Mouse (Mus musculus): Measurements from ENCODE around the gene Sox2. TPM values are rescaled to one million over a fixed set of nuclear protein-coding genes. Genes with fewer than 3 reads are reported as not detected.

The Sox2 gene
- total RNA-seq, 2 experiments from 2014 or later, result 55.8 to 59.3 TPM

DNA sequence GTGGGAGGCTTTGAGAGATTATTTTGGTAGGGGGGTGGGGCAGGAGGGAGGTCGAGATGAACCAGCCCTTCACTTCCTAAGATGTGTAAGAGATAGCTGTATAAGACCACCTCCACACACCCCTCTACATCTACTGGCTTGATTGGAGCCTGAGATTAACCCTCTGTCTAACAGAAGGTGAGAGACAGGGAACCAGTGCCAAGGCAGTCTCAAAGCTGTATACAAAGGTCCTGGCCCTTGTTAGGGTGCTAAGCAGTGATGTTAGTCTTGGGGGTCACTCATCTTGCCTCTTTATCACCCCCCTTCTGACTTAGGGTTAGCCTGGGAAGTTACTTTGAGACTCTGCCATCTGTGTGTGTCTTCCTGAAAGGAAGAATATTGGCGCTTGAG lies 7.5 kb downstream of the Sox2 start:
- intact Hi-C loops (cut with DNase I), result loop anchor here (5.0 kb wide), 1 partner anchor 685 kb away; no protein-coding TSS in a partner anchor
- no peak for DNase-seq

- intact Hi-C loops (cut with DNase I), result loop anchor here (5.0 kb wide), 1 partner anchor 684 kb away; no protein-coding TSS in a partner anchor
- DNase-seq, result no peak
These were observed 8.2 kb downstream of the Sox2 start for GRCm38 (mm10) chr3:34658241-34658965.

DNA sequence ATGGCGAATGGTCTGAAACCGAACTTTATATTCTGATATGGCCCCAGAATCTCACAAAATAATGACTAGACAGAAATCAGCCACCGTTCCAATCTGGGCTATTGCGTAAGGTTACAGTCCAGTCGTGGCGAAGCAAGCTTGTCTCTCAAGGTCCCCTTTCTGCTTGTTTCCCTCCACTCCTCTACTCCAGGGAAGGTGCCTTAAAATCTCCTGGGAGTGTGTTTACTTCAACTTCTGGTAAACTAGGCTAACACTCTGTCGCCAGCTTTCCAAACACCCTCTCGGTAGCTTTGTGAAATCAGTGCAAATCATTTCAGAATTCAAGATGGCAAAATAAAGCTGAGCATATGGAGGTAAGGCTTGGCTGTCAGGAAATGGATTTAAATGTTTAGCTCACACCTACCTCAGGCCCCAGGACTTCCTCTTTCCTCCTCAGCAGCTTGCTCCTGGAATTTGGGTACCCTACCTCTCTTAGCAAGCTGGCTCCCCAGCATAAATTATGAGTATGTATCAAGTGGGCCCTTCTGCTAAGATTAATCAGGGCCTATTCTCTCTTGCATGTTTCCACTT lies 8.8 kb downstream of the Sox2 start:
- intact Hi-C loops (cut with DNase I), result loop anchor here (5.0 kb wide), 1 partner anchor 683 kb away; no protein-coding TSS in a partner anchor
- DNase-seq, result no peak

DNA sequence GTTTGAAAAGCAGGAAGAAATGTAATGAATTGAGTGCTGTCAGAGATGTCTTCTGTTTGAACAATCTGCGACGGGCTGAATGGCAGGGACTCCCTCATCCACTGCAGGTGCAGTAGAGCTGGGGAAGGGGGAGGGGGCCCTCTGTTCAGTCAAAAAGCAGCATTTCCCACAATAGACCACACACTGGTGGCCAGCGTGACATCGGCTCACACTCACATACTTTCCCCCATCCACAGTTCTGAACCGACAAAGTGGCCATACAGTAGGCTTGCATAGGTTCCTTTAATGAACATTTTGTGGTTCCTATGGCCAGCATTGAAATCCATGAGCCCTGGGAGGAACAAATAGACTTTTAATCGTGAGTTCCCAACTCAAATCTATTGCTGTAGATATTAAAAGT lies 9.7 kb downstream of the Sox2 start:
- intact Hi-C loops (cut with DNase I), result loop anchor here (5.0 kb wide), 3 partner anchors 437 to 822 kb away; no protein-coding TSS in a partner anchor
- peak; percentile 46 for DNase-seq

DNA sequence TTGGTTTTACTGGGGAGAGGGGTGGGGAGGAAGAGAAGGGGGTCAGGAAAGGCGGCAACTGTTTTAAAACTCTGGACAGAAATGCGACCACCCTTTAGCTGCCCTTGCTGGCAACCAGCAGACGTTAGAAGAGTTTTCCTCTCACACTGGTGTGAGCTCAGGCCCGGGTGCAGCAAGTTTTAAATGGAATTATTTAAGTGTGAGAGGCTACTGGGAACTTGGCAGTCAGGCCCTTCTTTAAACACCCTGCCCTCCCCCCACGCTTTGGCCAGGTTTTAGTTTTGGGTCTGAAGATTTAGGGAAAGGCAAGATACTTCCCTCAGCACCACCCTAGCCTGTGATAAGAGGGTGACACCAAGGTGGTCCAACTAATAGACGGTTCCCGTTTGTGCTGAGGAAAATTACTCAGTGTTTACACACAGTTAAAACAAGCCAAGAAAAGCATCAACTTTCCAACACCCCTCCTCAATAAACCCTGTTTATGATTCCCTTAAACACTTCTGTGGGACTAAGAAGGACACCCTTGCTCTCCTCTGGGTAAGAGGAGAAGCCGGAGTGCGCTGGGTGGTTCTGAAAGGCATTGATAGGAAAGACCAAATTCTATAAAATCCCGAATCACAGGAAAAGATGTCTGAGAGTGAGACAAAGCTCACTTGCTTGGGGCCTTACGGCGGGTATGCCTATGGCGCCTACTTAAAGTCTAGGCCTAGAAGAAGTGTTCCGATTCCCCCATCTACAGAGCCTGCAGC lies 10.5 kb downstream of the Sox2 start:
- intact Hi-C loops (cut with DNase I), result loop anchor here (5.0 kb wide), 2 partner anchors 437 to 822 kb away; no protein-coding TSS in a partner anchor
- no peak for DNase-seq

DNA sequence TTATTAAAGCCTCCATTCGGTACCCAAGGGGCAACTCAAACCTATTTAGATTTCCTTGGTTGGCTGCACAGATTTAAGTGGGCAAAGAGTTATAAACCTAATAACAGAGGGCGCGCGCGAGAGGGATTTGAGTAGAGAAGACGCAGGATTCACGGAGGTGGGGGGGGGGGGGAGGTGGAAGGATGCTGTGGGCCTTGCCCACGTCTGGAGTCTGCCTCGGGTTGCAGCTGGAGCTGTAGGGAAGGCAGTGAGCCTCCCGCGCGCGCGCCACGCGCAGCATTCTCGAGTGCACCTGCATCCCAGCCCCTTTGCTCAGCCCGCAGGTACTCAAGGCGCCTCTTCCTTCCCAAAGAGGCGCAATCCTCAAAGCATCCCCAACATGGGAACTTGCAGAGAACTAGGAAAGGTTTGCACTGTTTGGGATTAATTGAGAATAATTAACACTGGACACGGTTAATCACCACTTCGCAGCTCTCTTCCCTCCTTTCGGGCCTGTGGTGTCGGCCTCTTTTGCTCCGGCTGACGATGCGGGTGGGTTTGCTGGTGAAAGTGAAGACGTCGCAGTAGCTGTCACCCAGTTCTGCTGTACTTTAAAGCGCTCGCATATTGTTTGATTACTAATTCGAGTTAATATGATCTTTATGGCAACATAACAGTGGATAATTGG lies 11.3 kb downstream of the Sox2 start:
- DNase-seq, result no peak
- intact Hi-C loops (cut with DNase I), result loop anchor here (5.0 kb wide), 2 partner anchors 436 to 821 kb away; no protein-coding TSS in a partner anchor

DNA sequence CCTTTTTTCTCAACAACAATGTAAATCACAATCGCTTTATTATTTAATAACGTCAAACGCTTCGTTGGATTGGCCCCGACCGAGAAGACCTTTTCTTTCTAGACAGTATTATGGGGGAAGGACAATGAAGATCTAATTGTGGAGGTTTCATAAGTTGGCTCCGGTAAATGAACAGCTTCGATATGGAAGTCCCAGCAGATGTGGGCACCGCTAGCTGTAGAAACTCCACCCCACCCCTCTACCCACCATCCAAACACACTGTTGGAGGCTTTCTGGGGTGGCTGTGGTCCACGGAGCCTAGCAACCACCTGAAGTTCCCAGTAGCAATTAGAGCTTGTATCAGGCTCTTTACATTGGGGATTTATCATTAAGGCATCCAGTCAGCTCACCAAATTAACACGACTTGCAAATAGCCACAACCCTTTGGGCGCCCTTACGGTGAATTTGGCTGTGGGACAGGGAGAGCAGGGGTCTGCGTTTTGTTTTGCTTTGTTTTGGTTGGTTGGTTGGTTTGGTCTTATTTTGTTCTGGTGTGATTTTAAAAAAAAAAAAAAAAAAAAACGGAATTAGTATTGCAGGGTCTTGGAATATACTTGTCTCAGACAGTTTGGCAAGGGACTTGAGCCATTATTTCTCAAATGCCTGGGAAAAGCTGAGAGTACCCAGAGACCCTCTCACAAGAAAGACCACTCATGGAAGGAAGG lies 12.0 kb downstream of the Sox2 start:
- intact Hi-C loops (cut with DNase I), result loop anchor here (5.0 kb wide), 2 partner anchors 435 to 820 kb away; no protein-coding TSS in a partner anchor
- DNase-seq, result no peak

DNA sequence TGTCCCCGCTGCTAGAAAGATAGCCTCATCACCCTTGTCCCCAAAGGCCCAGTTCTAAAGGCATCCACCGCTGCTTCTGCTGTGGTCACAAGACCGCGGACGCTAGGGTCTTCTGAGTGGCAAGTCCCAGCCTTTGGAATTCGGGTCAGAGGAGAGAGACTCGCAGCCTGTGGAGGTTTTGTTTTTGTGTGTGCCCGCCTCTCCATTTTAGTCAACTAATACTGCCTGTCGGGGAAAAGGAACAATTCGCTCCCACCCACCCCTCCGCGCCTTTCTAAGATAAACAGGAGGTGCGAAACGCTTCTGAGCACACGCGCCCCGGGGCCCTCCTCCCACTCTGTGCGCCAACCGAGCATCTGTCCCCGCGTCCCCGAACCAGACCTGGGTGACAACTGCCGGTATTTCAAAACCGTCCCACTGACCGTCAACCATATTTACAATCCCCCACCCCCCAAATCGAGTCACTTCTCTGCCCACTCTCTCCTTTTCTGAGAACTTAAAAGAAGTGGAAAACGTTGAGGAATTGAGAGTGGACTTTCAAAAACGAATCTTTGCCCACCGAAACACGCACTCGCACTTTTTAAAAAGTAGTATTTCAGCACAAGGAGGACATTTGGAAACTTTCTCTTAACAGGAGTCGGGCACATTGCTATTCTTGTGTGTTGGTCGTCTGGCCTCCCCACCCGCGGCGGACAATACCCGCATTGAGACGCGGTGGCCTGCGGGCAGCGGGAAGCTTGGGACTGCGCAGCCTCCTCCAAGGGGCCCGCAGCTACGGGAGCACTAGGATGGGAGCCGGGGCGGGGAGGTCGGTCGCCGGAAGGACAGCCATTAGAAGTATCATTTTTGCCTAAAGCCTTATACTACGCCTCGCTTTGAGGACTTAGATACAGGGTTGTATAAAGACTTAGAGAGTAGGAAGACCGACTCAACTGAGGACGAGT lies 12.8 kb downstream of the Sox2 start:
- intact Hi-C loops (cut with DNase I), result loop anchor here (5.0 kb wide), 2 partner anchors 434 to 819 kb away; no protein-coding TSS in a partner anchor

GRCm38 (mm10) chr3:34663701-34664635 lies 13.8 kb downstream of the Sox2 start:
- intact Hi-C loops (cut with DNase I), result loop anchor here (5.0 kb wide), 2 partner anchors 433 to 818 kb away; no protein-coding TSS in a partner anchor

More for the DNA sequence above, 12.8 kb downstream of the Sox2 start:
- no peak for DNase-seq

GRCm38 (mm10) chr3:34664636-34665531 lies 14.7 kb downstream of the Sox2 start:
- no peak for DNase-seq
- intact Hi-C loops (cut with DNase I), result loop anchor here (5.0 kb wide), 2 partner anchors 432 to 817 kb away; no protein-coding TSS in a partner anchor

More at GRCm38 (mm10) chr3:34663701-34664635, 13.8 kb downstream of the Sox2 start:
- peak; percentile 54 for DNase-seq

GRCm38 (mm10) chr3:34665751-34666665 lies 15.8 kb downstream of the Sox2 start:
- DNase-seq, result no peak
- intact Hi-C loops (cut with DNase I), result no loop called here

GRCm38 (mm10) chr3:34667180-34667579 lies 17.0 kb downstream of the Sox2 start:
- no peak for DNase-seq
- intact Hi-C loops (cut with DNase I), result no loop called here

- intact Hi-C loops (cut with DNase I), result no loop called here
- no peak for DNase-seq
These were observed 17.9 kb downstream of the Sox2 start for GRCm38 (mm10) chr3:34667881-34668817.

- intact Hi-C loops (cut with DNase I), result no loop called here
- no peak for DNase-seq
These were observed 20.9 kb downstream of the Sox2 start for GRCm38 (mm10) chr3:34671024-34671660.

Measured in left cerebral cortex, postnatal 4 days (tissue).